Mouse (Mus musculus): Measurements from ENCODE around the gene Igsf3. TPM values are rescaled to one million over a fixed set of nuclear protein-coding genes. Genes with fewer than 3 reads are reported as not detected.

Igsf3 gene
- polyA plus RNA-seq, 1 experiment from 2014 or later, result 36.2 TPM

DNA sequence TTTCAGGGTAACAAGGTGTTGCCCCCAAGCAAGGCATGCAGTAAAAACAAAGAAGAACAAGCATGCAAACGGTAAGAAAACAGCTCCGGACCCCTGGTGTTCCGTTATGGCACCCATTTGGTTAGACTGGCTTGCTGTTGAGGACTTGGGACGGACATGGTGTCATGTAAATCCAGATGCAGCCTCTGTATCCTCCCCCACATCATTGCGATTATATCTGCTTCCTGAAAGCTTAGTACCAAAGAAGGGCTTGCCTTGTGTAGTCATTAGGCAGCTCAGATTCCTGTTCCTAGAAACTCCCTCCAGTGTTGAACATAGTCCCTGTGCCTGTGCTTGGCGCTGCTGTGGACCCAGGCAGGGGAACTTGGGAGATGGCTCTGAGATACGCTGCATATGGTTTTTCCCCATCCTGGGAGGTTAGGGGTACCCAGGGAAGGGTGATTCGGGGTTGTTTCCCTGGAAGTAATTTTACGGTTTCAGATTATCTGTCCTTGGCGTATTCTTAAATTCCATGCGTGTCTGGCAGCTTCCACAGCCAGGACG is 60.2 kb downstream of the Igsf3 start:
- H3K27ac ChIP-seq (ENCODE audit: low read length), result 0 out of 2 replicates have a peak overlapping the region, but pooled peaks have one; percentile 7
- H3K9ac ChIP-seq (ENCODE audit: low read length), result no peak overlapping the region
- H3K4me1 ChIP-seq (ENCODE audit: control insufficient read depth, insufficient read depth, low read length), result peaks cover 43% of the 10 kb centered on the region
- H3K36me3 ChIP-seq (ENCODE audit: control insufficient read depth, insufficient read depth), result peaks cover 18% of the 10 kb centered on the region
- no peak overlapping the region for H3K4me3 ChIP-seq (ENCODE audit: low read length)
- ATAC-seq (replicated peaks; ENCODE audit: extremely low read depth, insufficient read depth, low FRiP score), result no peak
- H3K4me2 ChIP-seq (ENCODE audit: low read depth, low read length), result no peak overlapping the region
- no peaks in the 10 kb centered on the region for H3K9me3 ChIP-seq (replicated peaks; ENCODE audit: control insufficient read depth, low read length)
- H3K27me3 ChIP-seq (ENCODE audit: control insufficient read depth, insufficient read depth, low read length), result no peaks in the 10 kb centered on the region
- WGBS, result 60% methylated on average over 12 of the region's 12 CpGs

DNA sequence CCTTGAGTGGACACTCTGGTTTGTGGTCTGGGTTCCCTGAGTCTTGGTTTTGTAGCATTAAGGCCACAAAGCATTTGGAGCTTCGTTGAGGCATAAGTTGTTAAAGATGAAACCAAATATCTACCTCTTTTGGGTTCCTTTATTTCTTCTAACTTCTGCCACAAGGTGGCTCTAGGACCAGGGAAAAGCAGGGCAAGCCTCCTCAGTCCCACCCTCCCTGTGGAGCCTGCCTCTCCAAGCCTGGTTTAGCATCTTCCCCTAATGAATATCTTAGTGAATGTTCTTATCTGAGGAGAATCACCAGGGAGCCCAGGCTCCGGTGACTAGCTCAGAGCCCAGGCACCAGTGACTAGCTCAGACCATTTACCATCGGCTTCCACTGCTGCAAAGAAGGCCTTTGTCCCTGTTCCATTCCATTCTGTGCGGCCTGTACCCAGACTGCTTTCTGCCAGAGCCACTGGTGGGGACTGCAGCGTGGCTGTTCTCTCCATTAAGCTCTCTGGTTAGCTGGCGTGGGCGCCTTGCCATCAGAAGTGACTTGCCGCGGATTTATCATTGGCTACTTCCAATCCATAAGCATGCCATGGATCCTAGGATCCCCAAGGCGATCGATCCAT is 66.5 kb downstream of the Igsf3 start:
- H3K27me3 ChIP-seq (ENCODE audit: control insufficient read depth, insufficient read depth, low read length), result no peaks in the 10 kb centered on the region
- H3K36me3 ChIP-seq (ENCODE audit: control insufficient read depth, insufficient read depth), result peaks cover 16% of the 10 kb centered on the region
- H3K9ac ChIP-seq (ENCODE audit: low read length), result no peak overlapping the region
- H3K27ac ChIP-seq (ENCODE audit: low read length), result no peak overlapping the region
- peaks cover 7% of the 10 kb centered on the region; the same call in 1 of the 2 replicates for H3K4me1 ChIP-seq (ENCODE audit: control insufficient read depth, insufficient read depth, low read length)
- no peak overlapping the region for H3K4me2 ChIP-seq (ENCODE audit: low read depth, low read length)
- no peak overlapping the region for H3K4me3 ChIP-seq (ENCODE audit: low read length)
- ATAC-seq (replicated peaks; ENCODE audit: extremely low read depth, insufficient read depth, low FRiP score), result no peak
- WGBS, result 79% methylated on average over 11 of the region's 11 CpGs
- no peaks in the 10 kb centered on the region for H3K9me3 ChIP-seq (replicated peaks; ENCODE audit: control insufficient read depth, low read length)

DNA sequence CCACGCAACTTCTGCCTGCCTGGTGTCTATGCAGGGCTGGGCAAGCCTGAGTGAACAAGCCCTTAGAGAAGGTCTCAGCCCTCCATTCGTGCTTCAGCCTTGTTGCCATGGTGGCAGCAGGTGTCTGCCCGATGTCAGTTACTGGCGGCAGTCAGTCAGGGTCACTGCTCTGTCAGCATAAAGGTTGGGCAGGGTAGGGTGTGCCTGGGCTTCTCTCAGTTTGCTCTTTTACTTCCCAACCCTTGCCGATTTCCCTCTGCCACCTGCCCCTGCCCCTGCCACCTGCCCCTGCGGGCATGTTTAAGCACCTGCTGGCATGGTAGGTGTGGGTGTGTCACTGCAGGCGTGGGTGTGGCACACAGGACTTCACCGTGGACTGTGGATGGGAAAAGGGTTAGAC is 67.6 kb downstream of the Igsf3 start:
- Histone ChIP-seq H3K4me3 (ENCODE audit: low read length) (no peak overlapping the region), H3K4me2 (ENCODE audit: low read depth, low read length) (no peak overlapping the region), H3K27ac (ENCODE audit: low read length) (no peak overlapping the region), H3K9ac (ENCODE audit: low read length) (no peak overlapping the region), H3K27me3 (ENCODE audit: control insufficient read depth, insufficient read depth, low read length) (no peaks in the 10 kb centered on the region), H3K4me1 (ENCODE audit: control insufficient read depth, insufficient read depth, low read length) (peaks cover 4% of the 10 kb centered on the region; the same call in 1 of the 2 replicates), H3K9me3 (replicated peaks; ENCODE audit: control insufficient read depth, low read length) (no peaks in the 10 kb centered on the region), H3K36me3 (ENCODE audit: control insufficient read depth, insufficient read depth) (peaks cover 14% of the 10 kb centered on the region)
- WGBS, result 80% methylated on average over 8 of the region's 8 CpGs
- no peak for ATAC-seq (replicated peaks; ENCODE audit: extremely low read depth, insufficient read depth, low FRiP score)

DNA sequence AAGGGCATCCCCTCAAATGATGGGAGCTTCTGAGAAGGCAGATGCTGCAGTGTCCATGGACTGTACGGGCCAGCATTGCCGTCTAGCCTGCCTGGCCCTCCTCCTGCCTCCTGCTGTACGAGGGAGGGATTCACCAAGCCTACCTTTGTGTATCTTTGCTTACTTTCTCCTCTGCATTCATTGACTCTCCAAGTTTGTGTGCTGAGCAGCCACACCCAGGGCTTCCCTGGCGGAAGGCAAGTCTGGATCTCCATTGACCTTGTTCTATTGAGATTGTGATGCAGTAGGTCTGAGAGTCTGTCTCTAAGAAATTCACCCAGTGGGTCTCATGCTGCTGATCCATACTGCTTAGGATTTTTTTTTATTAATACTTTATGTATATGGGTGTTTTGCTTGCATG is 70.4 kb downstream of the Igsf3 start:
- WGBS, result 88% methylated on average over 4 of the region's 4 CpGs
- H3K4me2 ChIP-seq (ENCODE audit: low read depth, low read length), result no peak overlapping the region
- peaks cover 7% of the 10 kb centered on the region for H3K36me3 ChIP-seq (ENCODE audit: control insufficient read depth, insufficient read depth)
- H3K4me1 ChIP-seq (ENCODE audit: control insufficient read depth, insufficient read depth, low read length), result 0 out of 2 replicates have a peak, but pooled peaks cover 3% of the 10 kb centered on the region
- H3K9me3 ChIP-seq (replicated peaks; ENCODE audit: control insufficient read depth, low read length), result no peaks in the 10 kb centered on the region
- no peak overlapping the region for H3K4me3 ChIP-seq (ENCODE audit: low read length)
- no peak overlapping the region for H3K9ac ChIP-seq (ENCODE audit: low read length)
- no peak overlapping the region for H3K27ac ChIP-seq (ENCODE audit: low read length)
- no peak for ATAC-seq (replicated peaks; ENCODE audit: extremely low read depth, insufficient read depth, low FRiP score)
- no peaks in the 10 kb centered on the region for H3K27me3 ChIP-seq (ENCODE audit: control insufficient read depth, insufficient read depth, low read length)

DNA sequence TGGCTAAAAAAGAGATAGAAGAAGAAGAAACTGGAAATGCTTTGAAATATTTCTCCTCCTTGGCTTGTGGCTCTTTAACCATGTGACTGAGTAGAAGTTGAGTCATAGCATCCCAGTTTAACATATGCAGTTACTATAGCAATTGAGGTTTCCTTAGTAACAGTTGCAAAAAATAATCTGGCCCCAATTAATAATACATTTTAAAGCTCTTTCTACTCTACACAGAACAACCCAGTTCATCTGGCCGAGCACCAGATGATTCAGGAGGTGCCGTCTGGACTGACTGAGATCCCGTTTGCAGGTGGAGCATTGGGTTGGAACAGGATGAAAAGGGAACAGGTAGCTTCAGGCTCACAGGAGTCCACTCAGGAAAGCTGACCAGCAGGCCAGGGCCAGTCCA is 71.9 kb downstream of the Igsf3 start:
- H3K27me3 ChIP-seq (ENCODE audit: control insufficient read depth, insufficient read depth, low read length), result no peaks in the 10 kb centered on the region
- H3K9ac ChIP-seq (ENCODE audit: low read length), result no peak overlapping the region
- H3K27ac ChIP-seq (ENCODE audit: low read length), result no peak overlapping the region
- WGBS, result 89% methylated on average over 3 of the region's 3 CpGs
- no peaks in the 10 kb centered on the region for H3K9me3 ChIP-seq (replicated peaks; ENCODE audit: control insufficient read depth, low read length)
- H3K4me1 ChIP-seq (ENCODE audit: control insufficient read depth, insufficient read depth, low read length), result 0 out of 2 replicates have a peak, but pooled peaks cover 3% of the 10 kb centered on the region
- ATAC-seq (replicated peaks; ENCODE audit: extremely low read depth, insufficient read depth, low FRiP score), result no peak
- peaks cover 12% of the 10 kb centered on the region for H3K36me3 ChIP-seq (ENCODE audit: control insufficient read depth, insufficient read depth)
- H3K4me3 ChIP-seq (ENCODE audit: low read length), result no peak overlapping the region
- no peak overlapping the region for H3K4me2 ChIP-seq (ENCODE audit: low read depth, low read length)

DNA sequence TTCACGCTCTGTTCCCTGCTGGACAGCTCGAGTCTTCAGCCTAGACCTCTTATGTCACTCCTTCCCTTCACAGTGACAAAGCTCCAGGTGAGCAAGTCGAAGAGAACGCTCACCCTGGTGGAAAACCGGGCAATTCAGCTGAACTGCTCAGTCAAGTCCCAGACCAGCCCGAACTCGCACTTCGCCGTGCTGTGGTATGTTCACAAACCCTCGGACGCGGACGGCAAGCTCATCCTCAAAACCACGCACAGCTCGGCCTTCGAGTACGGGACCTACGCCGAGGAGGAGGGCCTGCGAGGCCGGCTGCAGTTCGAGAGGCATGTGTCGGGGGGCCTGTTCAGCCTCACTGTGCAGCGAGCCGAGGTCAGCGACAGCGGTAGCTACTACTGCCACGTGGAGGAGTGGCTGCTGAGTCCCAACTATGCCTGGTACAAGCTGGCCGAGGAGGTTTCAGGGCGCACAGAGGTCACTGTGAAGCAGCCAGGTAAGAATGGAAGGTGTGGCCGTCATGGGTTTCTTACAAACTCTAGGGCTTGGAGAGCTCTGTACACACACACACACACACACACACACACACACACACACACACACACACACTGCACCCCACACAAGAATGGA is 74.0 kb downstream of the Igsf3 start:
- H3K27ac ChIP-seq (ENCODE audit: low read length), result no peak overlapping the region
- H3K9me3 ChIP-seq (replicated peaks; ENCODE audit: control insufficient read depth, low read length), result no peaks in the 10 kb centered on the region
- H3K9ac ChIP-seq (ENCODE audit: low read length), result no peak overlapping the region
- peaks cover 31% of the 10 kb centered on the region for H3K36me3 ChIP-seq (ENCODE audit: control insufficient read depth, insufficient read depth)
- 0 out of 2 replicates have a peak, but pooled peaks cover 3% of the 10 kb centered on the region for H3K4me1 ChIP-seq (ENCODE audit: control insufficient read depth, insufficient read depth, low read length)
- no peaks in the 10 kb centered on the region for H3K27me3 ChIP-seq (ENCODE audit: control insufficient read depth, insufficient read depth, low read length)
- no peak overlapping the region for H3K4me2 ChIP-seq (ENCODE audit: low read depth, low read length)
- 75% methylated on average over 31 of the region's 31 CpGs for WGBS
- ATAC-seq (replicated peaks; ENCODE audit: extremely low read depth, insufficient read depth, low FRiP score), result no peak
- no peak overlapping the region for H3K4me3 ChIP-seq (ENCODE audit: low read length)

DNA sequence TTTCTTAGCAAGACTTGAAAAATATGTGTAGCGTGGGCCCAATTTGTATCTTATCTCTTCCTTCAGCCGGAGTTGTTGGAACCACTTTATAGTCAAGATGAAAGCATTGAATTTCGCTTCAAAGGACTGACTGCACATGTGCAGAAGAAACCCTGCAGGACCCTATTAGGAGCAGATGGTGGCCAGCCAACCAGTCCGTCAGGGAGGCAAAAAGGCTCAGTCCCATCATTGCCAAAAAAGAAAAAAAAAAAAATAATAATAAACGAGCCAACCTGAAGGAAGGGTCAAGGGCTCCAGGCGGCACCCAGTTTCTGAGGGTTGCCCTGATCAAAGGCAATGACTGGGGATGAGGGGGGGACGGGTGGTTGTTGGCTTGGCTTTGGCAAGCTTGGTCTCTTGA is 83.7 kb downstream of the Igsf3 start:
- peaks cover 32% of the 10 kb centered on the region for H3K36me3 ChIP-seq (ENCODE audit: control insufficient read depth, insufficient read depth)
- H3K27ac ChIP-seq (ENCODE audit: low read length), result no peak overlapping the region
- H3K4me1 ChIP-seq (ENCODE audit: control insufficient read depth, insufficient read depth, low read length), result no peaks in the 10 kb centered on the region

DNA sequence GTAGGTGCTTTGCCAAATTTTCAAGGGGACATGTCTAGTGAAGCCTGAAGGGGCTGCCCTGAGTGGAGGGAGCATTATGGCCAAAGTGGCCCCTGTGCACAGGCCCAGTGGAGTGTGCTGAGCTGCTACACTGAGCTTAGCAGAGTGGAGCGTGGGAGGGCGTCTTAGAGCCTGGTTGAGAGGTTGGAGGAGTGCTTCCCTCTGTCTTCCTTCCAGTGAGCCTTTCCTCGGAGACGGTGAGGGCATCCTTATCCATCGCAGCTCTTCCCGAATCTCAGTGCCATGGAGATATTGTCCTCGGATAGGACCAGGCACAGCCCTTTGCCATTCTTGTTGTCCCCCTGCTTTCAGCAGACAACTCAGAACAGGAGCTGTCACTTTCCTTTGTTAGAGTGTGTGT is 84.2 kb downstream of the Igsf3 start:
- Histone ChIP-seq H3K4me3 (ENCODE audit: low read length) (no peak overlapping the region), H3K4me2 (ENCODE audit: low read depth, low read length) (no peak overlapping the region), H3K9ac (ENCODE audit: low read length) (no peak overlapping the region), H3K27me3 (ENCODE audit: control insufficient read depth, insufficient read depth, low read length) (no peaks in the 10 kb centered on the region), H3K27ac (ENCODE audit: low read length) (no peak overlapping the region), H3K36me3 (ENCODE audit: control insufficient read depth, insufficient read depth) (peaks cover 31% of the 10 kb centered on the region), H3K9me3 (replicated peaks; ENCODE audit: control insufficient read depth, low read length) (peaks cover 11% of the 10 kb centered on the region), H3K4me1 (ENCODE audit: control insufficient read depth, insufficient read depth, low read length) (no peaks in the 10 kb centered on the region)
- no peak for ATAC-seq (replicated peaks; ENCODE audit: extremely low read depth, insufficient read depth, low FRiP score)
- WGBS, result 85% methylated on average over 7 of the region's 7 CpGs

More for the DNA sequence above, 83.7 kb downstream of the Igsf3 start:
- ATAC-seq (replicated peaks; ENCODE audit: extremely low read depth, insufficient read depth, low FRiP score), result no peak
- no peak overlapping the region for H3K9ac ChIP-seq (ENCODE audit: low read length)
- H3K4me2 ChIP-seq (ENCODE audit: low read depth, low read length), result no peak overlapping the region
- H3K9me3 ChIP-seq (replicated peaks; ENCODE audit: control insufficient read depth, low read length), result peaks cover 11% of the 10 kb centered on the region
- WGBS, result 68% methylated on average over 7 of the region's 7 CpGs
- H3K4me3 ChIP-seq (ENCODE audit: low read length), result no peak overlapping the region
- no peaks in the 10 kb centered on the region for H3K27me3 ChIP-seq (ENCODE audit: control insufficient read depth, insufficient read depth, low read length)

DNA sequence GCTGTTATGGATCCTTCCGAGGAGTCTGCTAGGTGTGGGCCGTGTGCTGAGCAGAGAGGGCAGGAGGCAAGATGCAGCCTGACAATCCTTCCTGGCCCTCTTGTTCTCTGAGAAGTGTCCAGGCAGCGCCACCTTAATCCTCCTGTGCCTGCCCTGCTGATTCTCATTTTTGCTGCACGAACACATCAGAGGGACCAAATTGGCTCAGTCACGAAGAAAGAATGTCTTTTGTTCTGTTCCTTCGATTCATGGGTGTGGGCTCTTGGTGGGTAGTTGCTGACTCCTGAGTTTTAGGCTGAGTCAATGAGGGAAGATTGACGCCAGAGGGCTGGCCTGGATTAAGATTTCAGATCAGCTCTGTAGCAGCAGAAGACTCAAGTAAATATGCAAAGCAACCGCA is 84.9 kb downstream of the Igsf3 start:
- no peak overlapping the region for H3K4me2 ChIP-seq (ENCODE audit: low read depth, low read length)
- peaks cover 31% of the 10 kb centered on the region for H3K36me3 ChIP-seq (ENCODE audit: control insufficient read depth, insufficient read depth)
- no peak for ATAC-seq (replicated peaks; ENCODE audit: extremely low read depth, insufficient read depth, low FRiP score)
- 68% methylated on average over 8 of the region's 8 CpGs for WGBS
- peaks cover 11% of the 10 kb centered on the region for H3K9me3 ChIP-seq (replicated peaks; ENCODE audit: control insufficient read depth, low read length)
- no peaks in the 10 kb centered on the region for H3K27me3 ChIP-seq (ENCODE audit: control insufficient read depth, insufficient read depth, low read length)
- no peak overlapping the region for H3K9ac ChIP-seq (ENCODE audit: low read length)
- no peak overlapping the region for H3K4me3 ChIP-seq (ENCODE audit: low read length)
- H3K4me1 ChIP-seq (ENCODE audit: control insufficient read depth, insufficient read depth, low read length), result no peaks in the 10 kb centered on the region
- H3K27ac ChIP-seq (ENCODE audit: low read length), result peak overlapping the region; percentile 6; the same call in 1 of the 2 replicates
